Mouse (Mus musculus) spleen, adult 2 months (tissue): Measurements from ENCODE around the gene Npas3. TPM values are rescaled to one million over a fixed set of nuclear protein-coding genes. Genes with fewer than 3 reads are reported as not detected.

Experiments used
- DNase-seq, 2 experiments: peaks; one replicate each; pipeline versions ENCODE4 v3.0.0 to v3.0.0-alpha.2; 2012 to 2021; ENCODE audit warnings: low spot score in 2 of 2, low read depth in 1 of 2
- H3K27ac ChIP-seq: fragments of 200-500 bp; 2 replicates; pipeline ENCODE4 v1.5.1; 2012; ENCODE audit warnings: low read length, inconsistent platforms; ENCODE audit not compliant: insufficient read depth
- H3K27me3 ChIP-seq: fragments of 200-500 bp; 2 replicates; pipeline ENCODE4 v1.6.1; 2012; ENCODE audit warnings: mild to moderate bottlenecking, moderate library complexity, low read length, inconsistent platforms; ENCODE audit not compliant: control insufficient read depth, insufficient read depth
- H3K36me3 ChIP-seq: fragments of 200-500 bp; 2 replicates; pipeline ENCODE4 v1.6.1; 2012; ENCODE audit warnings: mild to moderate bottlenecking, low read length, inconsistent platforms; ENCODE audit not compliant: control insufficient read depth, insufficient read depth
- H3K4me1 ChIP-seq: fragments of 200-500 bp; 2 replicates; pipeline ENCODE4 v1.6.1; 2011; ENCODE audit warnings: inconsistent platforms; ENCODE audit not compliant: control insufficient read depth, insufficient read depth, insufficient read length
- H3K4me3 ChIP-seq: fragments of 200-500 bp; 2 replicates; pipeline ENCODE4 v1.5.1; 2011; ENCODE audit warnings: mild to moderate bottlenecking, inconsistent platforms; ENCODE audit not compliant: insufficient read depth, insufficient read length; ENCODE audit errors: extremely low read depth
- CTCF ChIP-seq: fragments of 200-500 bp; IDR thresholded peaks from 2 replicates; pipeline ENCODE4 v1.5.1; 2011; ENCODE audit warnings: mild to moderate bottlenecking, inconsistent platforms; ENCODE audit not compliant: insufficient read depth, insufficient read length, insufficient replicate concordance; ENCODE audit errors: extremely low read depth
- POLR2A ChIP-seq: fragments of 200-500 bp; IDR thresholded peaks from 2 replicates; pipeline ENCODE4 v1.6.1; 2011; ENCODE audit warnings: low read depth, low read length, inconsistent platforms
- WGBS: fragments of 180-500 bp; shearing (Covaris S2); methylation state at CpG from one replicate; pipeline ENCODE4 v1.1.7; 2018; 5-methylcytosine and 5-hydroxymethylcytosine counted together
- polyA plus RNA-seq: library from polyadenylated mRNA; depleted of rRNA; stranded (reverse); fragments of >200 nt; gene quantifications from 2 replicates; pipeline ENCODE4 v1.2.3, GENCODE M21; 2012

Npas3 gene
- polyA plus RNA-seq, 1 experiment = 0.26 TPM

- H3K4me3 ChIP-seq = no peak overlapping the region
- WGBS = 62% methylated on average over 4 of the region's 4 CpGs
- TF ChIP-seq CTCF (no peak), POLR2A (no peak)
These were observed 515.7 kb downstream of the Npas3 start for GRCm38 (mm10) chr12:53764143-53764542.

GRCm38 (mm10) chr12:53768392-53768791, 519.9 kb downstream of the Npas3 start:
- WGBS = 80% methylated on average over 11 of the region's 11 CpGs
- Histone ChIP-seq H3K4me3 (no peak overlapping the region), H3K27ac (no peak overlapping the region), H3K36me3 (no peaks in the 10 kb centered on the region), H3K27me3 (no peaks in the 10 kb centered on the region), H3K4me1 (no peaks in the 10 kb centered on the region)
- no peak for TF ChIP-seq POLR2A
- no peak for TF ChIP-seq CTCF
- no peak for DNase-seq

More at GRCm38 (mm10) chr12:53764143-53764542, 515.7 kb downstream of the Npas3 start:
- DNase-seq = no peak
- no peak overlapping the region for H3K27ac ChIP-seq
- H3K36me3 ChIP-seq = no peaks in the 10 kb centered on the region
- no peaks in the 10 kb centered on the region for H3K4me1 ChIP-seq
- no peaks in the 10 kb centered on the region for H3K27me3 ChIP-seq

GRCm38 (mm10) chr12:53771394-53771936, 523.0 kb downstream of the Npas3 start:
- no peak for DNase-seq
- no peaks in the 10 kb centered on the region for H3K4me1 ChIP-seq
- H3K27ac ChIP-seq = no peak overlapping the region
- no peaks in the 10 kb centered on the region for H3K27me3 ChIP-seq
- TF ChIP-seq POLR2A (no peak), CTCF (no peak)
- H3K4me3 ChIP-seq = no peak overlapping the region
- H3K36me3 ChIP-seq = no peaks in the 10 kb centered on the region
- WGBS = 84% methylated on average over 14 of the region's 14 CpGs

- DNase-seq = no peak
- Histone ChIP-seq H3K4me1 (no peaks in the 10 kb centered on the region), H3K4me3 (no peak overlapping the region), H3K27ac (no peak overlapping the region), H3K36me3 (no peaks in the 10 kb centered on the region), H3K27me3 (no peaks in the 10 kb centered on the region)
- 86% methylated on average over 11 of the region's 11 CpGs for WGBS
- TF ChIP-seq POLR2A (no peak), CTCF (no peak)
These were observed 533.5 kb downstream of the Npas3 start for GRCm38 (mm10) chr12:53781850-53782552.

GRCm38 (mm10) chr12:53789501-53789900, 541.0 kb downstream of the Npas3 start:
- 93% methylated on average over 10 of the region's 10 CpGs for WGBS
- DNase-seq = no peak
- Histone ChIP-seq H3K27me3 (no peaks in the 10 kb centered on the region), H3K4me3 (no peak overlapping the region), H3K36me3 (no peaks in the 10 kb centered on the region), H3K4me1 (no peaks in the 10 kb centered on the region), H3K27ac (no peak overlapping the region)
- TF ChIP-seq POLR2A = no peak
- TF ChIP-seq CTCF = no peak

- no peaks in the 10 kb centered on the region for H3K4me1 ChIP-seq
- no peak for DNase-seq
- 88% methylated on average over 6 of the region's 6 CpGs for WGBS
- no peaks in the 10 kb centered on the region for H3K36me3 ChIP-seq
- H3K27ac ChIP-seq = no peak overlapping the region
- no peaks in the 10 kb centered on the region for H3K27me3 ChIP-seq
- no peak for TF ChIP-seq CTCF
- TF ChIP-seq POLR2A = no peak
- no peak overlapping the region for H3K4me3 ChIP-seq
These were observed 546.4 kb downstream of the Npas3 start for GRCm38 (mm10) chr12:53794718-53795400.
